Comparison of ENCODE assay signal across 8 mouse cellular contexts in genomic region chr9:114731011-114731755, GRCm38 (mm10). TPM values are rescaled to one million over a fixed set of nuclear protein-coding genes. Genes with fewer than 3 reads are reported as not detected.
DNase-seq lines count a peak whose midpoint lies in the region; ATAC-seq and TF ChIP-seq lines count a peak whose summit lies in the region.

Cmtm6 (plus strand) TSS chr9:114731116.

- peak within 1 kb of the TSS; percentile 88 to 99 for H3K4me3 ChIP-seq in ES-E14 (ENCODE audit: insufficient read depth in 1 of 2, low read depth in 1 of 2, low read length in 2 of 2, poor library complexity in 1 of 2, severe bottlenecking in 1 of 2)
- H3K4me3 ChIP-seq in forebrain, embryonic 15.5 days: peak within 1 kb of the TSS; percentile 82
- H3K4me3 ChIP-seq in lung, adult 2 months (replicated peaks; ENCODE audit: extremely low read depth, low read depth, low read length): peak within 1 kb of the TSS; percentile 99

- no peak for TF ChIP-seq CTCF in lung, adult 2 months (IDR thresholded peaks at IDR 0.05; ENCODE audit: insufficient read depth, low read length)

- no peaks in the 10 kb centered on the region for H3K9me3 ChIP-seq in ES-E14 (ENCODE audit: control insufficient read depth, insufficient read depth, low read depth, low read length)
- H3K9me3 ChIP-seq in forebrain, embryonic 15.5 days: no peaks in the 10 kb centered on the region

- under 1% methylated on average over 49 of the region's 53 CpGs for WGBS in forebrain, embryonic 15.5 days
- WGBS in lung, adult 2 months: under 1% methylated on average over 53 of the region's 53 CpGs

- no peaks in the 10 kb centered on the region for H3K27me3 ChIP-seq in forebrain, embryonic 15.5 days

- TF ChIP-seq POLR2A in lung, adult 2 months (IDR thresholded peaks at IDR 0.05; ENCODE audit: borderline replicate concordance, extremely low read depth, low read depth, low read length): peak; percentile 96

- H3K36me3 ChIP-seq in ES-E14 (ENCODE audit: control insufficient read depth, insufficient read depth, low read length, poor library complexity, severe bottlenecking): no peaks in the 10 kb centered on the region
- no peaks in the 10 kb centered on the region for H3K36me3 ChIP-seq in forebrain, embryonic 15.5 days

- H3K4me2 ChIP-seq in forebrain, embryonic 15.5 days (replicated peaks): peak within 1 kb of the TSS; percentile 74

- intact Hi-C loops in heart, postnatal 25 days (cut with DNase I): loop anchor here (2.0 kb wide), 1 partner anchor 42 kb away; the partner anchor contains the start of gene Dync1li1

- in situ Hi-C loops in ES-E14 (cut with MboI; ENCODE audit: low sequenced_read_pairs in 2 of 2, unreplicated experiment in 2 of 2): no loop called here

- peak; percentile 90 for ATAC-seq in forebrain, embryonic 15.5 days (replicated peaks)
- ATAC-seq in neutrophil, adult 5-6 weeks (ENCODE audit: extremely low read depth, insufficient number of reproducible peaks, low FRiP score, poor library complexity, severe bottlenecking): peak; percentile 93

- peaks cover 8 to 18% of the 10 kb centered on the region in 2 experiments for H3K4me1 ChIP-seq in ES-E14 (ENCODE audit: control insufficient read depth in 2 of 2, insufficient read depth in 2 of 2, low read length in 2 of 2, poor library complexity in 1 of 2)
- H3K4me1 ChIP-seq in forebrain, embryonic 15.5 days: peaks cover 20% of the 10 kb centered on the region
- peaks cover 10% of the 10 kb centered on the region for H3K4me1 ChIP-seq in lung, adult 2 months (ENCODE audit: control insufficient read depth, insufficient read depth, low read length)

- peak within 1 kb of the TSS; percentile 15; the same call in 1 of the 2 replicates for H3K27ac ChIP-seq in ES-E14 (ENCODE audit: insufficient read depth, low read depth, low read length, poor library complexity, severe bottlenecking)
- H3K27ac ChIP-seq in forebrain, embryonic 15.5 days (replicated peaks): peak within 1 kb of the TSS; percentile 82

- peak; percentile 96 for DNase-seq in ES-E14 (ENCODE audit: low read depth, low spot score)
- peak; percentile 91 for DNase-seq in cerebellum, adult 11-12 months
- peak; percentile 96 for DNase-seq in heart, postnatal 25 days (ENCODE audit: low spot score)
- peak; percentile 91 to 96 for DNase-seq in layer of hippocampus, adult 18-20 months (ENCODE audit: low spot score in 2 of 2)
- peak; percentile 99 for DNase-seq in lung, adult 2 months
- peak; percentile 94 to 95 for DNase-seq in thymus, adult 18-20 months

- peak within 1 kb of the TSS; percentile 87 for H3K9ac ChIP-seq in ES-E14 (ENCODE audit: insufficient read depth, low read depth, low read length, poor library complexity, severe bottlenecking)
- peak within 1 kb of the TSS; percentile 82 for H3K9ac ChIP-seq in forebrain, embryonic 15.5 days (replicated peaks)

TF ChIP-seq in ES-E14, 5 proteins besides CTCF, POLR2A, EP300 and RAD21:
- TF ChIP-seq HCFC1 (IDR thresholded peaks at IDR 0.05; ENCODE audit: borderline replicate concordance, insufficient read depth, low read length) (no peak), ZC3H11A (IDR thresholded peaks at IDR 0.05; ENCODE audit: borderline replicate concordance, low read depth, low read length) (no peak), CHD2 (IDR thresholded peaks at IDR 0.05; ENCODE audit: low read depth, low read length) (no peak), MAFK (IDR thresholded peaks at IDR 0.05; ENCODE audit: insufficient read depth, low read depth, low read length) (no peak), ZNF384 (IDR thresholded peaks at IDR 0.05; ENCODE audit: low read depth, low read length) (no peak)

RNA-seq across cellular contexts. Expression of gene Cmtm6, which starts in this region (rescaled TPM):
- total RNA-seq in ES-E14 (2012; rRNA removed): 74.4 and 118 TPM in 2 replicates
- polyA plus RNA-seq in forebrain, embryonic 15.5 days (2015; fragmentation: Nextera tagmentation; extraction: Ambion mirVana): 24.7 and 26.5 TPM in 2 replicates
- total RNA-seq in heart, postnatal 25 days (2021): 10 to 100 TPM; 23.4 to 27.2 TPM
- 10 to 100 TPM; 20.4 to 21.1 TPM for total RNA-seq in layer of hippocampus, adult 18-20 months (2021)
- 50.9 and 79.8 TPM in 2 replicates for polyA plus RNA-seq in lung, adult 2 months (2012; rRNA removed)
- 301 and 316 TPM in 2 replicates for total RNA-seq in neutrophil, adult 5-6 weeks (2017)

Comparison
In these comparisons a context has a peak if more than half of its experiments do, and no peak if none do; other contexts are left out.
1. Peak in every context shown above with its lines: DNase-seq, ATAC-seq, H3K4me3 ChIP-seq and H3K27ac ChIP-seq.